Mouse (Mus musculus) embryonic facial prominence, embryonic 14.5 days (tissue): Measurements from ENCODE around the gene Adcy5. TPM values are rescaled to one million over a fixed set of nuclear protein-coding genes. Genes with fewer than 3 reads are reported as not detected.

ENCODE experiments used
- ATAC-seq: fragments of 200-750 bp; cut with Nextera tagmentation; 2 replicates; pipeline ENCODE4 v1.8.0; 2017; ENCODE audit warnings: low read depth, moderate number of reproducible peaks, moderate TSS enrichment
- DNase-seq: peaks from one replicate; pipeline ENCODE4 v3.0.0-alpha.2; 2015; ENCODE audit warnings: low spot score
- H3K27ac ChIP-seq: fragments of 300-500 bp; sonication (generic); replicated peaks from 2 replicates; pipeline ENCODE4 v1.5.1; 2014; ENCODE audit warnings: low read depth, mild to moderate bottlenecking, low read length, moderate library complexity
- H3K27me3 ChIP-seq: fragments of 300-500 bp; sonication (generic); replicated peaks from 2 replicates; pipeline ENCODE4 v1.6.1; 2014; ENCODE audit warnings: low read length; ENCODE audit not compliant: control insufficient read depth, insufficient read depth
- H3K36me3 ChIP-seq: fragments of 300-500 bp; sonication (generic); 2 replicates; pipeline ENCODE4 v1.6.1; 2014; ENCODE audit warnings: low read length, mixed read lengths; ENCODE audit not compliant: control insufficient read depth, insufficient read depth
- H3K4me1 ChIP-seq: fragments of 300-500 bp; sonication (generic); 2 replicates; pipeline ENCODE4 v1.6.1; 2014; ENCODE audit warnings: antibody characterized with exemption, low read length; ENCODE audit not compliant: control insufficient read depth, insufficient read depth
- H3K4me2 ChIP-seq: fragments of 300-500 bp; sonication (generic); 2 replicates; pipeline ENCODE4 v1.6.1; 2014; ENCODE audit warnings: low read depth, mild to moderate bottlenecking, low read length, moderate library complexity, mixed read lengths
- H3K4me3 ChIP-seq: fragments of 300-500 bp; sonication (generic); 2 replicates; pipeline ENCODE4 v1.5.1; 2014; ENCODE audit warnings: low read depth, mild to moderate bottlenecking, low read length
- H3K9ac ChIP-seq: fragments of 300-500 bp; sonication (generic); 2 replicates; pipeline ENCODE4 v1.6.1; 2014; ENCODE audit warnings: low read depth, mild to moderate bottlenecking, low read length, moderate library complexity, mixed read lengths
- H3K9me3 ChIP-seq: fragments of 300-500 bp; sonication (generic); 2 replicates; pipeline ENCODE4 v1.6.1; 2016; ENCODE audit warnings: low read length; ENCODE audit not compliant: control insufficient read depth
- WGBS: fragments of 180-500 bp; shearing (Covaris S2); extraction: QIAGEN DNeasy Blood & Tissue Kit; methylation state at CpG from one replicate; pipeline ENCODE4 v1.1.7; 2014; 5-methylcytosine and 5-hydroxymethylcytosine counted together
- polyA plus RNA-seq: library from polyadenylated mRNA; unstranded; fragments of >200 nt; fragmentation: Nextera tagmentation; extraction: Ambion mirVana; gene quantifications from 2 replicates; pipeline ENCODE4 v1.2.1, GENCODE M21; 2014

The Adcy5 gene
- polyA plus RNA-seq, 1 experiment from 2014 or later = 3.1 TPM

GRCm38 (mm10) chr16:35165361-35165760 lies 10.7 kb downstream of the Adcy5 start:
- Histone ChIP-seq H3K9ac (no peak overlapping the region), H3K27me3 (no peaks in the 10 kb centered on the region), H3K4me2 (no peak overlapping the region), H3K36me3 (no peaks in the 10 kb centered on the region), H3K4me1 (peaks cover 19% of the 10 kb centered on the region), H3K27ac (no peak overlapping the region), H3K4me3 (no peak overlapping the region), H3K9me3 (no peaks in the 10 kb centered on the region)
- ATAC-seq = no peak
- no peak for DNase-seq
- WGBS = 76% methylated on average over 6 of the region's 6 CpGs

- no peak overlapping the region for H3K9ac ChIP-seq
- ATAC-seq = no peak
- H3K27ac ChIP-seq = no peak overlapping the region
- no peak for DNase-seq
- H3K4me3 ChIP-seq = no peak overlapping the region
- H3K9me3 ChIP-seq = no peaks in the 10 kb centered on the region
- H3K4me2 ChIP-seq = no peak overlapping the region
- peaks cover 19% of the 10 kb centered on the region for H3K4me1 ChIP-seq
- 68% methylated on average over 3 of the region's 3 CpGs for WGBS
- H3K36me3 ChIP-seq = no peaks in the 10 kb centered on the region
- no peaks in the 10 kb centered on the region for H3K27me3 ChIP-seq
Measured at GRCm38 (mm10) chr16:35165788-35166187, 11.1 kb downstream of the Adcy5 start.

- H3K4me1 ChIP-seq = peaks cover 7% of the 10 kb centered on the region
- H3K9me3 ChIP-seq = no peaks in the 10 kb centered on the region
- DNase-seq = no peak
- no peaks in the 10 kb centered on the region for H3K36me3 ChIP-seq
- H3K4me2 ChIP-seq = no peak overlapping the region
- no peaks in the 10 kb centered on the region for H3K27me3 ChIP-seq
- ATAC-seq = no peak
- H3K9ac ChIP-seq = no peak overlapping the region
- no peak overlapping the region for H3K4me3 ChIP-seq
- WGBS = 69% methylated on average over 7 of the region's 7 CpGs
- H3K27ac ChIP-seq = no peak overlapping the region
Measured at GRCm38 (mm10) chr16:35169431-35169830, 14.8 kb downstream of the Adcy5 start.

GRCm38 (mm10) chr16:35172195-35172594 lies 17.5 kb downstream of the Adcy5 start:
- Histone ChIP-seq H3K9ac (no peak overlapping the region), H3K4me3 (no peak overlapping the region), H3K4me1 (no peaks in the 10 kb centered on the region), H3K4me2 (no peak overlapping the region), H3K9me3 (no peaks in the 10 kb centered on the region), H3K36me3 (no peaks in the 10 kb centered on the region), H3K27ac (no peak overlapping the region), H3K27me3 (no peaks in the 10 kb centered on the region)
- ATAC-seq = no peak
- DNase-seq = no peak
- 93% methylated on average over 5 of the region's 5 CpGs for WGBS

- Histone ChIP-seq H3K4me1 (no peaks in the 10 kb centered on the region), H3K27me3 (no peaks in the 10 kb centered on the region), H3K9me3 (no peaks in the 10 kb centered on the region), H3K36me3 (no peaks in the 10 kb centered on the region), H3K4me3 (no peak overlapping the region), H3K4me2 (no peak overlapping the region), H3K9ac (no peak overlapping the region), H3K27ac (no peak overlapping the region)
- 74% methylated on average over 3 of the region's 3 CpGs for WGBS
- no peak for DNase-seq
- ATAC-seq = no peak
Measured at GRCm38 (mm10) chr16:35178516-35178915, 23.8 kb downstream of the Adcy5 start.

GRCm38 (mm10) chr16:35179082-35179481 lies 24.4 kb downstream of the Adcy5 start:
- Histone ChIP-seq H3K9me3 (no peaks in the 10 kb centered on the region), H3K9ac (no peak overlapping the region), H3K4me1 (no peaks in the 10 kb centered on the region), H3K36me3 (no peaks in the 10 kb centered on the region), H3K27ac (no peak overlapping the region), H3K4me3 (no peak overlapping the region), H3K4me2 (no peak overlapping the region), H3K27me3 (no peaks in the 10 kb centered on the region)
- WGBS = 62% methylated on average over 8 of the region's 8 CpGs
- DNase-seq (no peak), ATAC-seq (no peak)

GRCm38 (mm10) chr16:35183161-35183560 lies 28.5 kb downstream of the Adcy5 start:
- no peak overlapping the region for H3K27ac ChIP-seq
- DNase-seq (no peak), ATAC-seq (no peak)
- no peaks in the 10 kb centered on the region for H3K9me3 ChIP-seq
- no peak overlapping the region for H3K4me2 ChIP-seq
- no peaks in the 10 kb centered on the region for H3K27me3 ChIP-seq
- H3K4me1 ChIP-seq = no peaks in the 10 kb centered on the region
- 64% methylated on average over 11 of the region's 11 CpGs for WGBS
- no peak overlapping the region for H3K9ac ChIP-seq
- no peaks in the 10 kb centered on the region for H3K36me3 ChIP-seq
- H3K4me3 ChIP-seq = no peak overlapping the region

- DNase-seq (no peak), ATAC-seq (no peak)
- Histone ChIP-seq H3K9ac (no peak overlapping the region), H3K4me1 (peaks cover 10% of the 10 kb centered on the region; the same call in 1 of the 2 replicates), H3K4me3 (no peak overlapping the region), H3K36me3 (no peaks in the 10 kb centered on the region), H3K9me3 (no peaks in the 10 kb centered on the region), H3K27ac (no peak overlapping the region), H3K4me2 (no peak overlapping the region), H3K27me3 (no peaks in the 10 kb centered on the region)
- WGBS = 51% methylated on average over 4 of the region's 4 CpGs
Measured at GRCm38 (mm10) chr16:35188111-35188510, 33.4 kb downstream of the Adcy5 start.

- DNase-seq (no peak), ATAC-seq (no peak)
- no peak overlapping the region for H3K4me2 ChIP-seq
- 69% methylated on average over 11 of the region's 11 CpGs for WGBS
- H3K27ac ChIP-seq = no peak overlapping the region
- H3K4me3 ChIP-seq = no peak overlapping the region
- H3K27me3 ChIP-seq = no peaks in the 10 kb centered on the region
- H3K36me3 ChIP-seq = no peaks in the 10 kb centered on the region
- H3K4me1 ChIP-seq = peaks cover 16% of the 10 kb centered on the region; the same call in 1 of the 2 replicates
- no peak overlapping the region for H3K9ac ChIP-seq
- H3K9me3 ChIP-seq = no peaks in the 10 kb centered on the region
Measured at GRCm38 (mm10) chr16:35189420-35190141, 34.9 kb downstream of the Adcy5 start.
